Mouse (Mus musculus): Measurements from ENCODE around the gene Arih2. TPM values are rescaled to one million over a fixed set of nuclear protein-coding genes. Genes with fewer than 3 reads are reported as not detected.

Arih2 gene
- polyA plus RNA-seq, 1 experiment from 2014 or later = 61.3 TPM

- peaks cover 56% of the 10 kb centered on the region for H3K4me1 ChIP-seq (replicated peaks)
- peaks cover 47% of the 10 kb centered on the region for H3K36me3 ChIP-seq
- under 1% methylated on average over 24 of the region's 24 CpGs for WGBS
- peak overlapping the region; percentile 86 for H3K4me3 ChIP-seq (replicated peaks)
- peak overlapping the region; percentile 95 for H3K9ac ChIP-seq (replicated peaks)
- no peaks in the 10 kb centered on the region for H3K9me3 ChIP-seq
- H3K27me3 ChIP-seq = no peaks in the 10 kb centered on the region
- peak overlapping the region; percentile 90 for H3K4me2 ChIP-seq
- H3K27ac ChIP-seq = peak overlapping the region; percentile 97
- no peak for ATAC-seq (ENCODE audit: insufficient number of reproducible peaks, insufficient read depth, low FRiP score, low TSS enrichment, low read depth)
Observed at GRCm38 (mm10) chr9:108577934-108578544, 71.1 kb downstream of the Arih2 start.

DNA sequence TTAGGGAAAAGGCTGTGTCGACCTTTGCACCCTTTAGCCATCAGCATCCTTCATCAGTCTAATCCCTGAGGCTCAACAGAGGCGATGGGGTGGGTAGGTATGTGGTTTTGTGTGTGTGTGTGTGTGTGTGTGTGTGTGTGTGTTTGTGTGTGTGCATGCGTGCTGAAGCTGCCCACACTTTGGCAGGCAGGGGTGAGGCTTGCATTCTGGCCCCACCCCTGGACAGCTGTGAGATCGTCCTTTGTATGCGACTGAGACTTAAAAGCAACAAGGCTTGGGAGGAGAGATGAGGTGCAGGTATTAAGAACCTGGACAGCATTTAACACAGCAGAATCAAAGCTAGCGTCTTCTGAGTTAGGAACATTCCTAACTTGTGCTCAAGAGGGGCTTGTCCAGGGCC is 72.2 kb downstream of the Arih2 start:
- H3K4me3 ChIP-seq (replicated peaks) = peak overlapping the region; percentile 86
- H3K9ac ChIP-seq (replicated peaks) = peak overlapping the region; percentile 95; the same call in 1 of the 2 replicates
- peak overlapping the region; percentile 29; the same call in 1 of the 2 replicates for H3K27ac ChIP-seq
- peak overlapping the region; percentile 90 for H3K4me2 ChIP-seq
- ATAC-seq (ENCODE audit: insufficient number of reproducible peaks, insufficient read depth, low FRiP score, low TSS enrichment, low read depth) = no peak
- H3K36me3 ChIP-seq = peaks cover 55% of the 10 kb centered on the region
- no peaks in the 10 kb centered on the region for H3K27me3 ChIP-seq
- H3K4me1 ChIP-seq (replicated peaks) = peaks cover 56% of the 10 kb centered on the region
- no peaks in the 10 kb centered on the region for H3K9me3 ChIP-seq
- 64% methylated on average over 6 of the region's 6 CpGs for WGBS

- H3K27ac ChIP-seq = no peak overlapping the region
- no peak overlapping the region; the same call in 1 of the 2 replicates for H3K9ac ChIP-seq (replicated peaks)
- H3K27me3 ChIP-seq = no peaks in the 10 kb centered on the region
- H3K9me3 ChIP-seq = no peaks in the 10 kb centered on the region
- H3K4me3 ChIP-seq (replicated peaks) = 0 out of 2 replicates have a peak overlapping the region, but pooled peaks have one; percentile 86
- H3K4me2 ChIP-seq = peak overlapping the region; percentile 20
- WGBS = 85% methylated on average over 37 of the region's 37 CpGs
- peaks cover 65% of the 10 kb centered on the region for H3K36me3 ChIP-seq
- peaks cover 58% of the 10 kb centered on the region for H3K4me1 ChIP-seq (replicated peaks)
- ATAC-seq (ENCODE audit: insufficient number of reproducible peaks, insufficient read depth, low FRiP score, low TSS enrichment, low read depth) = no peak
Observed at GRCm38 (mm10) chr9:108575321-108576297, 73.6 kb downstream of the Arih2 start.

GRCm38 (mm10) chr9:108574921-108575320 is 74.3 kb downstream of the Arih2 start:
- Histone ChIP-seq H3K27me3 (no peaks in the 10 kb centered on the region), H3K4me1 (replicated peaks) (peaks cover 64% of the 10 kb centered on the region), H3K9ac (replicated peaks) (no peak overlapping the region; the same call in 1 of the 2 replicates), H3K4me3 (replicated peaks) (no peak overlapping the region), H3K36me3 (peaks cover 65% of the 10 kb centered on the region), H3K27ac (no peak overlapping the region), H3K4me2 (no peak overlapping the region), H3K9me3 (no peaks in the 10 kb centered on the region)
- 89% methylated on average over 12 of the region's 12 CpGs for WGBS
- no peak for ATAC-seq (ENCODE audit: insufficient number of reproducible peaks, insufficient read depth, low FRiP score, low TSS enrichment, low read depth)

DNA sequence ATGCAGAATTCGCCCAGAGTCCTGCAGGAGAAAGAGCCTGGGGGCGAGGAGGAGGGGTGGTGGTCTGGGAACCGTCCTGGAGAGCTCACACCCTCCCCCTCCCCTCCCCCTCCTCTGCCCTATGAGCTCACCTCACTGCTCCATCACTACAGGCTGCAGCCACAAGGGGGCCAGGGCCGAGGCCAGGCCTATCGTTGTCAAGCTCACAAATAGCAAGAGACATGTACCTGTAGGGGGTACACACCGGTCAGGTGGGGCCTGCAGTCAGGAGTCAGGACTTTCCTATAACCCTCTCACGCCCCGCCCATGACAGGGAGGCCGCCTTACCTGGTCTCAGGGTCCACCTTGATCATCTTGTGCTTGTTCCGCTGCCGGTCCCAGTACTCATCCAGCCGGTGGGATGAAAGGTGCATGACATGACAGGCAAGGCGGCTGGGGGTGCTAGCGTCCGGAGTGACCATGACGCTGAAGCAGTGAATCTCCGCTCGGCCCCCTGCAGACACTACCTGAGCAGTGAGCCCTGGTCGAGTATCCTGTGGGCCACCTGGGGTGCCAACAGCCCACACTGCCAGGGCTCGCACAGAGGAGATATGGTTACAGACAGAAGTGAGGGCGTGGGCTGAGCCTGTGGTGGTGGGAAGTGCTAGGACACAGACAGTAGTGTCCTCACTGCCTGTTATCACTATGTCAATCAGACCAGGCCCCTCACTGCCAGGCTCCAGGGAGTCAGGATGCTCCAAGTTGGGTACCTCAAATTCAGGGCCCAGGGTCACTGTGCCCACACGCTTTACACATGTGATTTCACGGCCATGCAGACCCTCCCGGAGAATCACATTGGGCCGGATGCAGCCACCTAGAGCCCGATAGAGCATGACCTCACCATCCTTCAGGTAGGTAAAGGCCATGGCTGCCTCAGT is 75.2 kb downstream of the Arih2 start:
- Histone ChIP-seq H3K4me2 (0 out of 2 replicates have a peak overlapping the region, but pooled peaks have one; percentile 21), H3K36me3 (peaks cover 65% of the 10 kb centered on the region), H3K4me3 (replicated peaks) (no peak overlapping the region), H3K9ac (replicated peaks) (peak overlapping the region; percentile 18), H3K4me1 (replicated peaks) (peaks cover 60% of the 10 kb centered on the region), H3K9me3 (no peaks in the 10 kb centered on the region), H3K27me3 (no peaks in the 10 kb centered on the region), H3K27ac (no peak overlapping the region)
- ATAC-seq (ENCODE audit: insufficient number of reproducible peaks, insufficient read depth, low FRiP score, low TSS enrichment, low read depth) = no peak
- WGBS = 53% methylated on average over 26 of the region's 26 CpGs

GRCm38 (mm10) chr9:108572321-108572720 is 76.9 kb downstream of the Arih2 start:
- Histone ChIP-seq H3K4me1 (replicated peaks) (peaks cover 67% of the 10 kb centered on the region), H3K9ac (replicated peaks) (no peak overlapping the region), H3K9me3 (no peaks in the 10 kb centered on the region), H3K36me3 (peaks cover 65% of the 10 kb centered on the region), H3K27ac (no peak overlapping the region), H3K4me3 (replicated peaks) (no peak overlapping the region), H3K4me2 (no peak overlapping the region), H3K27me3 (no peaks in the 10 kb centered on the region)
- ATAC-seq (ENCODE audit: insufficient number of reproducible peaks, insufficient read depth, low FRiP score, low TSS enrichment, low read depth) = no peak
- WGBS = 89% methylated on average over 10 of the region's 10 CpGs

DNA sequence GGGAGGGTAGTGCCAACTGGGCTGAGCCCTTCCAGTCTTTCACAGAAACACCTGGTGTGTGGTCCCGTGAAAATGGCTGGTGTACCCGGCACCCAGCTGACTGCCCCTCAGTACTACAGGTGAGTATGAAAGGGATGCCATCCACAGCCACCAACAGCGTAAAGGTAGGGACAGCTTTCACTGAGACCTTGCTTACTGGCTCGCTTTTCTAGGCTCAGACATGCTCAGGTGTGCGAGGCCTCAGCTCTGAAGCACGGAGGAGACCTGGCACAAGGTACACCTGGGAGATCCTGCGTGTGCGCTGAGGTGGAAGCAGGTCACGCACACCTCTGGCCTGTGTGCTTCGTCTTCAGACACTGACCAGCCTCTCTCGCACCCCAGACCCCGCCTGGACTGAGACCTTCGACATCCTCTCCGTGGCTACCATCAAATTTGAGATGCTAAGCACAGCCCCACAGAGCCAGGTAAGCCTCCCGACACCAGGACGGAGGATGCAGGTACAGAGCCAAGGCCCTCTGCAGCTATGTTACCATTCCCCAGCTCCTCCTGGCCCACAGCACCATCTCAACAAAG is 77.7 kb downstream of the Arih2 start:
- H3K4me2 ChIP-seq = no peak overlapping the region
- no peak overlapping the region for H3K4me3 ChIP-seq (replicated peaks)
- no peak overlapping the region for H3K27ac ChIP-seq
- H3K4me1 ChIP-seq (replicated peaks) = peaks cover 58% of the 10 kb centered on the region
- no peak for ATAC-seq (ENCODE audit: insufficient number of reproducible peaks, insufficient read depth, low FRiP score, low TSS enrichment, low read depth)
- no peak overlapping the region for H3K9ac ChIP-seq (replicated peaks)
- H3K36me3 ChIP-seq = peaks cover 59% of the 10 kb centered on the region
- no peaks in the 10 kb centered on the region for H3K27me3 ChIP-seq
- no peaks in the 10 kb centered on the region for H3K9me3 ChIP-seq
- 92% methylated on average over 16 of the region's 16 CpGs for WGBS

GRCm38 (mm10) chr9:108570207-108570896 is 78.8 kb downstream of the Arih2 start:
- peak overlapping the region; percentile 80 for H3K27ac ChIP-seq
- WGBS = 2% methylated on average over 40 of the region's 40 CpGs
- H3K36me3 ChIP-seq = peaks cover 55% of the 10 kb centered on the region
- peak overlapping the region; percentile 64 for H3K4me3 ChIP-seq (replicated peaks)
- H3K4me2 ChIP-seq = peak overlapping the region; percentile 98
- H3K4me1 ChIP-seq (replicated peaks) = peaks cover 55% of the 10 kb centered on the region
- no peaks in the 10 kb centered on the region for H3K27me3 ChIP-seq
- H3K9ac ChIP-seq (replicated peaks) = peak overlapping the region; percentile 57
- 0 out of 2 replicates have a peak, but pooled peaks have one; percentile 1 for ATAC-seq (ENCODE audit: insufficient number of reproducible peaks, insufficient read depth, low FRiP score, low TSS enrichment, low read depth)
- H3K9me3 ChIP-seq = no peaks in the 10 kb centered on the region

GRCm38 (mm10) chr9:108569381-108570206 is 79.6 kb downstream of the Arih2 start, which contains the start of gene Dalrd3:
Dalrd3 (plus strand) TSS chr9:108569886.
- H3K4me2 ChIP-seq = peak within 1 kb of the TSS; percentile 98
- H3K4me3 ChIP-seq (replicated peaks) = peak within 1 kb of the TSS; percentile 64
- peak; percentile 60 for ATAC-seq (ENCODE audit: insufficient number of reproducible peaks, insufficient read depth, low FRiP score, low TSS enrichment, low read depth)
- peak within 1 kb of the TSS; percentile 57 for H3K9ac ChIP-seq (replicated peaks)
- peak within 1 kb of the TSS; percentile 80 for H3K27ac ChIP-seq
- 7% methylated on average over 42 of the region's 42 CpGs for WGBS
- H3K4me1 ChIP-seq (replicated peaks) = peaks cover 47% of the 10 kb centered on the region
- H3K27me3 ChIP-seq = no peaks in the 10 kb centered on the region
- no peaks in the 10 kb centered on the region for H3K9me3 ChIP-seq
- peaks cover 55% of the 10 kb centered on the region for H3K36me3 ChIP-seq

Data from limb, embryonic 12.5 days (tissue).